Mouse (Mus musculus) heart, embryonic 16.5 days (tissue): ENCODE data around the gene Epc2. TPM values are rescaled to one million over a fixed set of nuclear protein-coding genes. Genes with fewer than 3 reads are reported as not detected.

Experiments used
- ATAC-seq: fragments of 200-750 bp; cut with Nextera tagmentation; replicated peaks from 2 replicates; pipeline ENCODE4 v1.8.0; 2017; ENCODE audit warnings: moderate number of reproducible peaks; ENCODE audit not compliant: insufficient read depth, low FRiP score; ENCODE audit errors: extremely low read depth
- H3K27ac ChIP-seq: fragments of 300-500 bp; sonication (generic); 2 replicates; pipeline ENCODE4 v1.5.1; 2014; ENCODE audit warnings: mild to moderate bottlenecking, low read length, control low read depth, moderate library complexity
- H3K27me3 ChIP-seq: fragments of 300-500 bp; sonication (generic); 2 replicates; pipeline ENCODE4 v1.6.1; 2014; ENCODE audit warnings: low read length, mixed read lengths; ENCODE audit not compliant: control insufficient read depth, insufficient read depth
- H3K36me3 ChIP-seq: fragments of 300-500 bp; sonication (generic); 2 replicates; pipeline ENCODE4 v1.6.1; 2014; ENCODE audit not compliant: control insufficient read depth, insufficient read depth
- H3K4me1 ChIP-seq: fragments of 300-500 bp; sonication (generic); 2 replicates; pipeline ENCODE4 v1.6.1; 2014; ENCODE audit warnings: low read length, mixed read lengths; ENCODE audit not compliant: control insufficient read depth, insufficient read depth
- H3K4me2 ChIP-seq: fragments of 300-500 bp; sonication (generic); 2 replicates; pipeline ENCODE4 v1.6.1; 2014; ENCODE audit warnings: low read depth, mild to moderate bottlenecking, control low read depth, low read length
- H3K4me3 ChIP-seq: fragments of 300-500 bp; sonication (generic); 2 replicates; pipeline ENCODE4 v1.5.1; 2014; ENCODE audit warnings: mild to moderate bottlenecking, control low read depth, low read length
- H3K9ac ChIP-seq: fragments of 300-500 bp; sonication (generic); 2 replicates; pipeline ENCODE4 v1.6.1; 2014; ENCODE audit warnings: low read length, control low read depth
- H3K9me3 ChIP-seq: fragments of 300-500 bp; sonication (generic); replicated peaks from 2 replicates; pipeline ENCODE4 v1.6.1; 2016; ENCODE audit warnings: low read length; ENCODE audit not compliant: control insufficient read depth
- WGBS: fragments of 180-500 bp; shearing (Covaris S2); extraction: QIAGEN DNeasy Blood & Tissue Kit; methylation state at CpG from one replicate; pipeline ENCODE4 v1.1.7; 2014; 5-methylcytosine and 5-hydroxymethylcytosine counted together
- polyA plus RNA-seq: library from polyadenylated mRNA; unstranded; fragments of >200 nt; fragmentation: Nextera tagmentation; extraction: Ambion mirVana; gene quantifications from 2 replicates; pipeline ENCODE4 v1.2.1, GENCODE M21; 2015

Epc2 gene
- polyA plus RNA-seq, 1 experiment from 2014 or later: 4.6 TPM

DNA sequence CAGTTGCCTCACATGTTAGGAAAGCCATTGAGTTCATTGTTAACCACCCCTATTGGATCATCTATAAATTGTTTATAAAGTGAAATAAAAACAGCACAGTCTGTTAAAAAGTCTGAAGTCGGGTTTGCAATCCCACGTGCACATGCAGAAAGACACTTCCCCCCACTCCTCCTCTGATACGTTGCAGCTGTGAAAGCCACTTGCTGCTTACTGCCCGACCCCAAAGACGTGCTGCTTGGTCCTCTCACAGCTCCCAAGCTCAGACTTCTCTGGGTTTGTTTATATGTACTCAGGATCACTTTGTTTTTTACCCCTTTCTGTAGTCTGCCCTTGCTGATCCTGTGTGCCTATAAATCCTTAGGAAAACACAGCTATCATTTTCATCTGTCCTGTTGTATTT lies 96.5 kb downstream of the Epc2 start:
- 73% methylated on average over 5 of the region's 5 CpGs for WGBS
- no peaks in the 10 kb centered on the region for H3K4me1 ChIP-seq
- no peaks in the 10 kb centered on the region for H3K27me3 ChIP-seq
- H3K4me3 ChIP-seq: no peak overlapping the region
- no peak overlapping the region for H3K27ac ChIP-seq
- H3K9me3 ChIP-seq: no peaks in the 10 kb centered on the region
- no peak for ATAC-seq
- no peak overlapping the region for H3K9ac ChIP-seq
- H3K36me3 ChIP-seq: peaks cover 27% of the 10 kb centered on the region
- H3K4me2 ChIP-seq: no peak overlapping the region

DNA sequence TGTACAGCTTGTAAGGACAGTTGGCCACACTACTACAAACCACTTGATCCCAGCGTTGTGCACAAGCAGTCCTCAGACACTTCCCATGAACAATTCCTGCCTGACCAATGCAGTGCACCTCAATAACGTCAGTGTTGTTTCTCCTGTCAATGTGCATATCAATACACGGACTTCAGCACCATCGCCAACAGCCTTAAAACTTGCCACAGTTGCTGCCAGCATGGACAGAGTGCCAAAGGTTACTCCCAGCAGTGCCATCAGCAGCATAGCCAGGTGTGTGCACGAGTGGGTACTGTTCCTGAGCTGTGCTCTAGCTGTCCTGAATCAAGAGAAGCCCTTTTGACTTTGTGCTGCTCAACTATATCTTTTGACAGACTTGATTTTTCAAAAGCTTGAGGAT lies 97.2 kb downstream of the Epc2 start:
- Histone ChIP-seq H3K36me3 (peaks cover 30% of the 10 kb centered on the region), H3K27ac (no peak overlapping the region), H3K4me1 (no peaks in the 10 kb centered on the region), H3K27me3 (no peaks in the 10 kb centered on the region), H3K4me3 (no peak overlapping the region), H3K4me2 (no peak overlapping the region), H3K9ac (no peak overlapping the region), H3K9me3 (no peaks in the 10 kb centered on the region)
- ATAC-seq: no peak
- 87% methylated on average over 5 of the region's 5 CpGs for WGBS

DNA sequence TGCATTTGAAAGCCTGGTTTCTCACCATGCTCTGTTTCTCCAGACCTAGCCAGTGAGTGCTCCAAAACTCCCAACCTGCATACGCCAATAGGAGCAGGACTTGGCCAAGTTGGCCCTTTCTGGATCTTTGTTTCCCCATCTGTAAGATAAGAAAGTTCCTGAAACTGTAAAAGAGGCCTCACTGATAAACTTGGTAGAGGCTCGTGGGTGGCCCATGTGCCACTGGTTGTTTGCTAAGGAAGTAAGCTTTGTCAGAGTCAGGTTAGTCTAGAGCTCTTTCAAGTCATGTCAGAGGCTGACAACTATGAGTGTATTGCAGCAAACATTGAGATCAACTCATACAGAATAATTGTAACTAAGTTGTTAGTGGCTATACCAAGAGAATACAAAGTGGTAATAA lies 101.8 kb downstream of the Epc2 start:
- Histone ChIP-seq H3K36me3 (peaks cover 25% of the 10 kb centered on the region), H3K4me3 (no peak overlapping the region), H3K27me3 (no peaks in the 10 kb centered on the region), H3K4me1 (no peaks in the 10 kb centered on the region), H3K9ac (no peak overlapping the region), H3K9me3 (no peaks in the 10 kb centered on the region), H3K27ac (no peak overlapping the region), H3K4me2 (no peak overlapping the region)
- ATAC-seq: no peak
- WGBS: 66% methylated on average over 2 of the region's 2 CpGs

DNA sequence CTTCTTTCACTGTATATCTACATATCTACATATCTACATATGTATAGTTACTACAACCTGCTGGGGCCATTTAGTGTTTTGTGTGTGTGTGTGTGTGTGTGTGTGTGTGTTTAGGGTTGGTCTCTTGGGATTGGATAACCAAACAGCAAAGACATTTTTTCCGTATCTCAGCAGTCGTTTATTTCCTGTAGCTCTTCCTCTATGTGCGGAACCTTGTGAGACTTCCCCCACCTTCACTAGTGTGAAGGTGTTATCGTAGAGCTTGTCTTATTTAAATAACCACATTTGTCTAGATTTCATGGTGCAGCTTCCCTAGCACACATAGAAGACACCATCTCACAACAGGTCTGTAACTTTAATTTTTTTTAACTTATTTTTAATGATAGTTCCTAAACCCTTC lies 106.1 kb downstream of the Epc2 start:
- H3K4me1 ChIP-seq: no peaks in the 10 kb centered on the region
- peaks cover 9% of the 10 kb centered on the region; the same call in 1 of the 2 replicates for H3K36me3 ChIP-seq
- H3K4me2 ChIP-seq: no peak overlapping the region
- ATAC-seq: no peak
- H3K4me3 ChIP-seq: no peak overlapping the region
- H3K9me3 ChIP-seq: no peaks in the 10 kb centered on the region
- H3K9ac ChIP-seq: no peak overlapping the region
- H3K27ac ChIP-seq: no peak overlapping the region
- H3K27me3 ChIP-seq: no peaks in the 10 kb centered on the region
- WGBS: 82% methylated on average over 4 of the region's 4 CpGs

DNA sequence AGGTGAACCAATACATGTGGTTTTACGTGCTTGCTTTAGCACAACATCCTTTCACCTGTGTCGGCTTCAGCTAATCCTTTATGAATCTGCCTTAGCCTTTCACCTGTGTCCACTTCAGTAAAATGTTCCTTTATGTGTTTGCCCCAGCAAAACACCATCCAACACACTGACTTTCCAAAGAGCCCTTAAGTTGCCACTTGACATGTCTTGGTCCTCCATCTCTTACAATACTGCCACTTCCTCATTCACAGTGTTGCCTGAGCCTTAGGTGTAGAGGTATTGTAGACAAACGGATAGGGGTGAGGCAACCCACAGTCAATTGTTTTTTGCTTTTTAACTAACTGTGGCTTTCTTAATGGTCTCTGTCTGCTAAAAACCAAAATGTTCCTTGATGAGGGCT lies 107.1 kb downstream of the Epc2 start:
- Histone ChIP-seq H3K27ac (no peak overlapping the region), H3K4me1 (no peaks in the 10 kb centered on the region), H3K9ac (no peak overlapping the region), H3K36me3 (peaks cover 3% of the 10 kb centered on the region; the same call in 1 of the 2 replicates), H3K27me3 (no peaks in the 10 kb centered on the region), H3K4me3 (no peak overlapping the region), H3K4me2 (no peak overlapping the region), H3K9me3 (no peaks in the 10 kb centered on the region)
- 91% methylated on average over 3 of the region's 3 CpGs for WGBS
- ATAC-seq: no peak

DNA sequence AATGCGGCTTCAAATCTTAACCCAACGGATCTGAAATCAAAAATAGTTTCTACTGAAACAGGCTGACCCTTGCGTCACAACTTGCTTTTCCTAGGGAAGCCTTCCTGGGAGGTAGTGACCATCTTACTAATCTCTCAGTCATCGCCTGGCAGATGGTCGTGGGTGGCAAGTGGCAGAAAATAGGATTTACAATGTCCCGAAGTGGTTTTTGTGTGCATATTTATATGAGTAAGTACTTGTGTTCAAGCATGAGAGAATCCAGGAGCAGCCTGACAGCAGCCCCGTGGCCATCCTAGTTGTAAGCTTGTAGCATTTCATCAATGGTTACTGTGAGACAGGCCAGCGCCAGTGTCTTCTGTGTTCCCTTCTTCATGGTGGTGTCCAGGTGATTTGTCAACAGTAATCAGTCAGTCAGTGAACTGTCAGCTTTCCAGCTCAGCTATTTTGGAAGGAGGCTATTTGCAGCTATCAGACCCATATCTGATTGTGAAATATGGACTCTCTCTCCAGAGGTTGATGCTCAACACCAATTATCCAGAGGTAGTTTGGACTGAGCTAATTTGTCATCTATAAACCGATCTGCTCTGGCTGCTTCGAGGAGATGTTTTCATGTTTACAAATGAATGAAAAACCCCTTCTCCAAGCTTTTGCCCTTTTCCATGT lies 111.5 kb downstream of the Epc2 start:
- H3K27me3 ChIP-seq: no peaks in the 10 kb centered on the region
- no peak for ATAC-seq
- 63% methylated on average over 10 of the region's 10 CpGs for WGBS

DNA sequence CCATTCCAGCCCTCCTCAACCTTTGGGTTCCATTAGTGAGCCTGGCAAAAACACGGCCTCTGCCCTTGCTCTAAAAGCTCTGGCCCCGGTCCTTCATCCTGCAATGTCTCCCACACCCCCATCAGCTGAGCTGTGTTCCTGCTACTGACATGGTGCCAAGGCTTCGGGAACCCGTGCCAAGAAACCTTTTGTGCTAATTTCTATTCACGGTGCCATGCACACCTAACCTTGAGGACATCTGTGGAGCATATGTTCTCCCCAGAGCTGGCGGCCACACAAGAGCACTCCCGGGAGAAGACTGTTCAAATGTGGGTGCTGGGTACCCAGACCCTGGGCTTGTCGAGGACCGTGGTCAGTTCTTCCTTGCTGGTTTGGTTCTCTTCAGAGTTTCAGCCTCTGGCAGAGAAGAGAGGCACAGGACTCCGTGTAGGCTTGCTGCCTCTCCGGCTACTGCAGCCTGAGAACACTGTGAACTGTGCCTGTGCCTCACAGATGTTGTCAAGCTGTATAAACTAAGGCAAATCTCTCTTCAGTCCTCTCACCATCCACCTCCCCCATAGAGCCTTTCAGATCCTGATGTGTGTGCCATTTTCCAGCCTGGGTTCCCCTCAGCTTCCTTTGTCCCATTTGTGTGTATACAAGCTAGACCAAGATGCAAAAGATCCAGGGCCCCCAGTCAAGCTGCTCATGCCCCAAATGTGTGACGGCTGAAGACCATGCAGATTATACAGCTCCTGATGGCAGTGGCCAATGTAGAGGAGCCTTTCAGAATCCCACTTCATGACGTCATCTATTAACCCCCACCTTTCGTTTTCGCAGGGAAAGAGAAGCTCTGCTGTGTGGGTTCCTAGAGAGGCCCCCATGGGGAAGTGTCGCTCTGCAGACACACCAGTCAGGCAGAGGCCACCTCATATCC lies 118.8 kb downstream of the Epc2 start:
- H3K27me3 ChIP-seq: no peaks in the 10 kb centered on the region
- no peak overlapping the region for H3K4me3 ChIP-seq
- 0 out of 2 replicates have a peak overlapping the region, but pooled peaks have one; percentile 9 for H3K27ac ChIP-seq
- no peak overlapping the region for H3K9ac ChIP-seq
- 46% methylated on average over 16 of the region's 16 CpGs for WGBS
- peak overlapping the region; percentile 36 for H3K4me2 ChIP-seq
- H3K4me1 ChIP-seq: peaks cover 9% of the 10 kb centered on the region
- H3K36me3 ChIP-seq: no peaks in the 10 kb centered on the region
- ATAC-seq: peak; percentile 80
- no peaks in the 10 kb centered on the region for H3K9me3 ChIP-seq

More for the DNA sequence above, 111.5 kb downstream of the Epc2 start:
- Histone ChIP-seq H3K27ac (no peak overlapping the region), H3K4me1 (no peaks in the 10 kb centered on the region), H3K9me3 (no peaks in the 10 kb centered on the region), H3K4me2 (no peak overlapping the region), H3K4me3 (no peak overlapping the region), H3K9ac (no peak overlapping the region), H3K36me3 (no peaks in the 10 kb centered on the region)

DNA sequence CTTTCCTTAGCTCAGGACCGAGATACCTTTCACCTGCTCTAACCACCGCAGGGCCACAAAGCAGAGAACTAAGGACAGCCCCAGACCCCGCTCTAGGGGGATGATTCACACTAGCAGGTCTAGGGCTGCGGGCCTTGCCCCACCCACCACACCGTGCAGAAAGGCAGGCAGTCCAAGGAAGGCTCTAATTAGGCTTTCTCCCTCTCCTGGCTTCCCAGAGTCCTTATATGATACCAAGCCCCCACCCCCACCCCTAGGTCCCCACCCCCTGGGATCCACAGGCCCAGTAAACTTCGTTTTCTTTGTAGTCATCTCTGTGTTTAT lies 119.5 kb downstream of the Epc2 start:
- Histone ChIP-seq H3K9me3 (no peaks in the 10 kb centered on the region), H3K4me2 (no peak overlapping the region), H3K27ac (no peak overlapping the region), H3K9ac (no peak overlapping the region), H3K4me1 (peaks cover 9% of the 10 kb centered on the region), H3K27me3 (no peaks in the 10 kb centered on the region), H3K36me3 (no peaks in the 10 kb centered on the region), H3K4me3 (no peak overlapping the region)
- 0 out of 2 replicates have a peak, but pooled peaks have one; percentile 10 for ATAC-seq
- 42% methylated on average over 6 of the region's 6 CpGs for WGBS
